8 mouse cellular contexts compared by ENCODE assay signal in genomic region chr1:171440025-171440725, GRCm38 (mm10). TPM values are rescaled to one million over a fixed set of nuclear protein-coding genes. Genes with fewer than 3 reads are reported as not detected.
A peak's percentile ranks its signal among the peaks of the same experiment; 100 is the strongest.
DNase-seq lines count a peak whose midpoint lies in the region; ATAC-seq and TF ChIP-seq lines count a peak whose summit lies in the region.

No protein-coding gene starts in this region.

- WGBS in forebrain, embryonic 10.5 days: 56% methylated on average over 9 of the region's 9 CpGs
- 62% methylated on average over 9 of the region's 9 CpGs for WGBS in forebrain, embryonic 13.5 days
- 55% methylated on average over 9 of the region's 9 CpGs for WGBS in embryonic facial prominence, embryonic 10.5 days
- 31% methylated on average over 9 of the region's 9 CpGs for WGBS in limb, embryonic 14.5 days
- 44% methylated on average over 9 of the region's 9 CpGs for whole genome bisulfite sequencing in neural tube, embryonic 14.5 days
- 23% methylated on average over 9 of the region's 9 CpGs for WGBS in cerebellum, adult 2 months

- no peak for TF ChIP-seq POLR2A in limb, embryonic 14.5 days (IDR thresholded peaks at IDR 0.05; ENCODE audit: borderline replicate concordance, extremely low read depth, insufficient read depth, insufficient read length)
- TF ChIP-seq POLR2A in cerebellum, adult 2 months (IDR thresholded peaks at IDR 0.05; ENCODE audit: borderline replicate concordance, insufficient read depth, low read length): no peak

- H3K4me1 ChIP-seq in forebrain, embryonic 10.5 days: peaks cover 34% of the 10 kb centered on the region
- H3K4me1 ChIP-seq in forebrain, embryonic 13.5 days: peaks cover 10% of the 10 kb centered on the region
- H3K4me1 ChIP-seq in embryonic facial prominence, embryonic 10.5 days: peaks cover 42% of the 10 kb centered on the region
- peaks cover 12% of the 10 kb centered on the region; the same call in 1 of the 2 replicates for H3K4me1 ChIP-seq in limb, embryonic 14.5 days (ENCODE audit: control insufficient read depth, insufficient read depth, low read length)
- H3K4me1 ChIP-seq in neural tube, embryonic 14.5 days (ENCODE audit: control insufficient read depth, insufficient read depth, low read length): no peaks in the 10 kb centered on the region
- H3K4me1 ChIP-seq in cerebellum, adult 2 months (ENCODE audit: control insufficient read depth, insufficient read depth, low read length): no peaks in the 10 kb centered on the region

- H3K36me3 ChIP-seq in forebrain, embryonic 10.5 days (replicated peaks): no peaks in the 10 kb centered on the region
- H3K36me3 ChIP-seq in forebrain, embryonic 13.5 days (ENCODE audit: poor library complexity, severe bottlenecking): no peaks in the 10 kb centered on the region
- H3K36me3 ChIP-seq in embryonic facial prominence, embryonic 10.5 days (replicated peaks): 0 out of 2 replicates have a peak, but pooled peaks cover 6% of the 10 kb centered on the region
- no peaks in the 10 kb centered on the region for H3K36me3 ChIP-seq in limb, embryonic 14.5 days (ENCODE audit: control insufficient read depth, insufficient read depth, low read length)
- no peaks in the 10 kb centered on the region for H3K36me3 ChIP-seq in neural tube, embryonic 14.5 days (ENCODE audit: control insufficient read depth, insufficient read depth, low read length)

- peaks cover 7% of the 10 kb centered on the region; the same call in 1 of the 2 replicates for H3K9me3 ChIP-seq in forebrain, embryonic 10.5 days
- H3K9me3 ChIP-seq in forebrain, embryonic 13.5 days (replicated peaks): peaks cover 7% of the 10 kb centered on the region; the same call in 1 of the 2 replicates
- 0 out of 2 replicates have a peak, but pooled peaks cover 8% of the 10 kb centered on the region for H3K9me3 ChIP-seq in embryonic facial prominence, embryonic 10.5 days
- peaks cover 6% of the 10 kb centered on the region; the same call in 1 of the 2 replicates for H3K9me3 ChIP-seq in limb, embryonic 14.5 days (ENCODE audit: control insufficient read depth, low read length)
- no peaks in the 10 kb centered on the region for H3K9me3 ChIP-seq in neural tube, embryonic 14.5 days (ENCODE audit: control insufficient read depth, low read length)

- H3K27me3 ChIP-seq in forebrain, embryonic 10.5 days (ENCODE audit: poor library complexity, severe bottlenecking): peaks cover 53% of the 10 kb centered on the region
- H3K27me3 ChIP-seq in forebrain, embryonic 13.5 days: peaks cover 46% of the 10 kb centered on the region
- peaks cover 53% of the 10 kb centered on the region for H3K27me3 ChIP-seq in embryonic facial prominence, embryonic 10.5 days (replicated peaks; ENCODE audit: low read depth, poor library complexity, severe bottlenecking)
- H3K27me3 ChIP-seq in limb, embryonic 14.5 days (ENCODE audit: control insufficient read depth, insufficient read depth, low read length): peaks cover 20% of the 10 kb centered on the region; the same call in 1 of the 2 replicates
- H3K27me3 ChIP-seq in neural tube, embryonic 14.5 days (ENCODE audit: control insufficient read depth, insufficient read depth, low read length): peaks cover 17% of the 10 kb centered on the region; the same call in 1 of the 2 replicates
- H3K27me3 ChIP-seq in cerebellum, adult 2 months (ENCODE audit: control insufficient read depth, insufficient read depth, low read length): no peaks in the 10 kb centered on the region

- no peak for TF ChIP-seq CTCF in cerebellum, adult 2 months (IDR thresholded peaks at IDR 0.05; ENCODE audit: borderline replicate concordance, insufficient read depth, low read depth, low read length)

- 0 out of 2 replicates have a peak overlapping the region, but pooled peaks have one; percentile 1 for H3K4me3 ChIP-seq in forebrain, embryonic 10.5 days
- H3K4me3 ChIP-seq in forebrain, embryonic 13.5 days: no peak overlapping the region
- H3K4me3 ChIP-seq in embryonic facial prominence, embryonic 10.5 days: peak overlapping the region; percentile 61; the same call in 1 of the 2 replicates
- H3K4me3 ChIP-seq in limb, embryonic 14.5 days (replicated peaks; ENCODE audit: low read length): peak overlapping the region; percentile 46; the same call in 1 of the 2 replicates
- no peak overlapping the region for H3K4me3 ChIP-seq in neural tube, embryonic 14.5 days (ENCODE audit: low read depth, low read length)
- no peak overlapping the region for H3K4me3 ChIP-seq in cerebellum, adult 2 months (replicated peaks; ENCODE audit: insufficient read depth, low read depth, low read length)

- no peak overlapping the region for H3K27ac ChIP-seq in forebrain, embryonic 10.5 days
- no peak overlapping the region for H3K27ac ChIP-seq in forebrain, embryonic 13.5 days
- H3K27ac ChIP-seq in embryonic facial prominence, embryonic 10.5 days (replicated peaks): 0 out of 2 replicates have a peak overlapping the region, but pooled peaks have one; percentile 3
- no peak overlapping the region for H3K27ac ChIP-seq in limb, embryonic 14.5 days (replicated peaks; ENCODE audit: low read depth, low read length)
- peak overlapping the region; percentile 29; the same call in 1 of the 2 replicates for H3K27ac ChIP-seq in neural tube, embryonic 14.5 days (ENCODE audit: low read depth, low read length)
- H3K27ac ChIP-seq in cerebellum, adult 2 months (ENCODE audit: insufficient read depth, low read length): no peak overlapping the region

- H3K9ac ChIP-seq in forebrain, embryonic 13.5 days: no peak overlapping the region
- H3K9ac ChIP-seq in limb, embryonic 14.5 days (ENCODE audit: low read depth, low read length, severe bottlenecking): no peak overlapping the region
- H3K9ac ChIP-seq in neural tube, embryonic 14.5 days (replicated peaks; ENCODE audit: low read depth, low read length): no peak overlapping the region

- DNase-seq in forebrain, embryonic 10.5 days (ENCODE audit: extremely low spot score, low spot score): no peak
- DNase-seq in embryonic facial prominence, embryonic 10.5 days (ENCODE audit: low spot score): peak; percentile 12
- DNase-seq in heart, postnatal 25 days (ENCODE audit: low spot score): peak; percentile 59
- peak; percentile 60 for DNase-seq in limb, embryonic 14.5 days (ENCODE audit: low spot score)
- DNase-seq in left cerebral cortex, adult 9 months (ENCODE audit: low spot score in 2 of 2): no peak
- no peak for DNase-seq in cerebellum, adult 2 months

- no peak for ATAC-seq in forebrain, embryonic 13.5 days
- ATAC-seq in limb, embryonic 14.5 days (ENCODE audit: low FRiP score, low read depth): no peak
- peak; percentile 63; the same call in 1 of the 2 replicates for ATAC-seq in neural tube, embryonic 14.5 days (ENCODE audit: low read depth)

- intact Hi-C loops in heart, postnatal 25 days (cut with DNase I): no loop called here

- H3K4me2 ChIP-seq in forebrain, embryonic 13.5 days: no peak overlapping the region
- H3K4me2 ChIP-seq in limb, embryonic 14.5 days (replicated peaks; ENCODE audit: low read depth, low read length, severe bottlenecking): peak overlapping the region; percentile 65
- peak overlapping the region; percentile 26 for H3K4me2 ChIP-seq in neural tube, embryonic 14.5 days (ENCODE audit: low read depth, low read length)

RNA-seq across cellular contexts. Expression of gene F11r, which starts 2.8 kb away (rescaled TPM):
- polyA plus RNA-seq in forebrain, embryonic 10.5 days (2016; fragmentation: Nextera tagmentation; extraction: Ambion mirVana): 16.2 and 16.5 TPM in 2 replicates
- polyA plus RNA-seq in forebrain, embryonic 13.5 days (2015; fragmentation: Nextera tagmentation; extraction: Ambion mirVana): 8.4 and 9.7 TPM in 2 replicates
- 34.7 and 37.6 TPM in 2 replicates for polyA plus RNA-seq in embryonic facial prominence, embryonic 10.5 days (2016; fragmentation: Nextera tagmentation; extraction: Ambion mirVana)
- total RNA-seq in heart, postnatal 25 days (2021): 10 to 100 TPM; 37.1 to 38.9 TPM
- polyA plus RNA-seq in limb, embryonic 14.5 days (2012; rRNA removed): 19.2 and 20.9 TPM in 2 replicates
- polyA plus RNA-seq in limb, embryonic 14.5 days (2014; fragmentation: Nextera tagmentation; extraction: Ambion mirVana): 35.4 and 37.6 TPM in 2 replicates
- 8.0 and 13.5 TPM in 2 replicates for polyA plus RNA-seq in neural tube, embryonic 14.5 days (2014; fragmentation: Nextera tagmentation; extraction: Ambion mirVana)
- polyA plus RNA-seq in cerebellum, adult 2 months (2012; rRNA removed): 8.7 and 10.1 TPM in 2 replicates

RNA-seq across cellular contexts. Expression of gene Tstd1, which starts 21.5 kb away (rescaled TPM):
- 6.1 and 6.5 TPM in 2 replicates for polyA plus RNA-seq in forebrain, embryonic 10.5 days (2016; fragmentation: Nextera tagmentation; extraction: Ambion mirVana)
- 12.2 and 12.3 TPM in 2 replicates for polyA plus RNA-seq in forebrain, embryonic 13.5 days (2015; fragmentation: Nextera tagmentation; extraction: Ambion mirVana)
- 6.0 and 9.0 TPM in 2 replicates for polyA plus RNA-seq in embryonic facial prominence, embryonic 10.5 days (2016; fragmentation: Nextera tagmentation; extraction: Ambion mirVana)
- total RNA-seq in heart, postnatal 25 days (2021): 1 to 10 TPM; 1.2 to 1.6 TPM
- 3.9 and 4.7 TPM in 2 replicates for polyA plus RNA-seq in limb, embryonic 14.5 days (2012; rRNA removed)
- 2.8 and 3.4 TPM in 2 replicates for polyA plus RNA-seq in limb, embryonic 14.5 days (2014; fragmentation: Nextera tagmentation; extraction: Ambion mirVana)
- polyA plus RNA-seq in neural tube, embryonic 14.5 days (2014; fragmentation: Nextera tagmentation; extraction: Ambion mirVana): 2.9 and 3.8 TPM in 2 replicates
- polyA plus RNA-seq in cerebellum, adult 2 months (2012; rRNA removed): 2.2 and 3.2 TPM in 2 replicates

RNA-seq across cellular contexts. Expression of gene Usf1, which starts 29.1 kb away (rescaled TPM):
- polyA plus RNA-seq in forebrain, embryonic 10.5 days (2016; fragmentation: Nextera tagmentation; extraction: Ambion mirVana): 128 and 132 TPM in 2 replicates
- 205 and 211 TPM in 2 replicates for polyA plus RNA-seq in forebrain, embryonic 13.5 days (2015; fragmentation: Nextera tagmentation; extraction: Ambion mirVana)
- polyA plus RNA-seq in embryonic facial prominence, embryonic 10.5 days (2016; fragmentation: Nextera tagmentation; extraction: Ambion mirVana): 138 and 139 TPM in 2 replicates
- 10 to 100 TPM; 38.7 to 42.6 TPM for total RNA-seq in heart, postnatal 25 days (2021)
- polyA plus RNA-seq in limb, embryonic 14.5 days (2012; rRNA removed): 97.0 and 128 TPM in 2 replicates
- 86.2 and 89.9 TPM in 2 replicates for polyA plus RNA-seq in limb, embryonic 14.5 days (2014; fragmentation: Nextera tagmentation; extraction: Ambion mirVana)
- 164 and 191 TPM in 2 replicates for polyA plus RNA-seq in neural tube, embryonic 14.5 days (2014; fragmentation: Nextera tagmentation; extraction: Ambion mirVana)
- 98.7 and 107 TPM in 2 replicates for polyA plus RNA-seq in cerebellum, adult 2 months (2012; rRNA removed)

RNA-seq across cellular contexts. Expression of gene Arhgap30, which starts 51.4 kb away (rescaled TPM):
- 0.74 and 0.91 TPM in 2 replicates for polyA plus RNA-seq in forebrain, embryonic 10.5 days (2016; fragmentation: Nextera tagmentation; extraction: Ambion mirVana)
- polyA plus RNA-seq in forebrain, embryonic 13.5 days (2015; fragmentation: Nextera tagmentation; extraction: Ambion mirVana): 0.35 and 0.36 TPM in 2 replicates
- 0.65 and 0.72 TPM in 2 replicates for polyA plus RNA-seq in embryonic facial prominence, embryonic 10.5 days (2016; fragmentation: Nextera tagmentation; extraction: Ambion mirVana)
- 1 to 10 TPM; 2.7 TPM for total RNA-seq in heart, postnatal 25 days (2021)
- 2.0 and 2.5 TPM in 2 replicates for polyA plus RNA-seq in limb, embryonic 14.5 days (2012; rRNA removed)
- 1.6 and 2.5 TPM in 2 replicates for polyA plus RNA-seq in limb, embryonic 14.5 days (2014; fragmentation: Nextera tagmentation; extraction: Ambion mirVana)
- polyA plus RNA-seq in neural tube, embryonic 14.5 days (2014; fragmentation: Nextera tagmentation; extraction: Ambion mirVana): 0.25 and 0.61 TPM in 2 replicates
- 0.65 and 0.68 TPM in 2 replicates for polyA plus RNA-seq in cerebellum, adult 2 months (2012; rRNA removed)

Comparison
In these comparisons a context has a peak if more than half of its experiments do, and no peak if none do; other contexts are left out.
1. H3K4me3 ChIP-seq: peak in forebrain, embryonic 10.5 days (single experiment), embryonic facial prominence, embryonic 10.5 days (single experiment) and limb, embryonic 14.5 days (single experiment); none in forebrain, embryonic 13.5 days (single experiment), neural tube, embryonic 14.5 days (single experiment) and cerebellum, adult 2 months (single experiment).
2. DNase-seq: peak in embryonic facial prominence, embryonic 10.5 days (single experiment), heart, postnatal 25 days (single experiment) and limb, embryonic 14.5 days (single experiment); none in forebrain, embryonic 10.5 days (single experiment), left cerebral cortex, adult 9 months (0 of 2) and cerebellum, adult 2 months (0 of 2).
3. H3K27ac ChIP-seq: peak in embryonic facial prominence, embryonic 10.5 days (single experiment) and neural tube, embryonic 14.5 days (single experiment); none in forebrain, embryonic 10.5 days (single experiment), forebrain, embryonic 13.5 days (single experiment), limb, embryonic 14.5 days (single experiment) and cerebellum, adult 2 months (single experiment).